Mouse (Mus musculus): ENCODE results near the gene Jag2.
A peak's percentile ranks its signal among the peaks of the same experiment; 100 is the strongest.

Gene Jag2

GRCm38 (mm10) chr12:112941156-112941775 is 11.7 kb upstream of the Jag2 start:
- DNase-seq, result peak in 1 of 2 experiments; percentile 63

DNA sequence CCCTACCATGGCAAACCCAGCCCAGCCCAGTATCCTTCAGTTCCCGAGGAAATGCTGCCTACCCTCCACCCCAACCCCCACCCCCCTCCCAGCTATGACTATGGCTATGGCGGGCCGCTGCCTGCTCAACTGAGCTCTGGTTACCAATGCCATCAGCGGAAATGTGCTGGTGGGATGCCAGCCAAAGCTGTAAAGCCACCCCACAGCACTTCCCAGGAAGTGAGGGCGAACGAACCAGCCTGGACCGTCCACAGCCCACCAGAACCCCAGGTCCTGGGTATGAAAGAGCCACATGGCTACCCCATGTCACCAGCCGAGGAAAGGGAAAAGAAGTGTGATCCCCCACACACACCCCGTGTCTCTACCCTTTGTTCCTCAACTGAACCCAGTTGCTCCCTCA is 11.1 kb upstream of the Jag2 start:
- peak in 1 of 2 experiments; percentile 21 for DNase-seq

GRCm38 (mm10) chr12:112940238-112940637 is 10.7 kb upstream of the Jag2 start:
- DNase-seq, result no peak

DNA sequence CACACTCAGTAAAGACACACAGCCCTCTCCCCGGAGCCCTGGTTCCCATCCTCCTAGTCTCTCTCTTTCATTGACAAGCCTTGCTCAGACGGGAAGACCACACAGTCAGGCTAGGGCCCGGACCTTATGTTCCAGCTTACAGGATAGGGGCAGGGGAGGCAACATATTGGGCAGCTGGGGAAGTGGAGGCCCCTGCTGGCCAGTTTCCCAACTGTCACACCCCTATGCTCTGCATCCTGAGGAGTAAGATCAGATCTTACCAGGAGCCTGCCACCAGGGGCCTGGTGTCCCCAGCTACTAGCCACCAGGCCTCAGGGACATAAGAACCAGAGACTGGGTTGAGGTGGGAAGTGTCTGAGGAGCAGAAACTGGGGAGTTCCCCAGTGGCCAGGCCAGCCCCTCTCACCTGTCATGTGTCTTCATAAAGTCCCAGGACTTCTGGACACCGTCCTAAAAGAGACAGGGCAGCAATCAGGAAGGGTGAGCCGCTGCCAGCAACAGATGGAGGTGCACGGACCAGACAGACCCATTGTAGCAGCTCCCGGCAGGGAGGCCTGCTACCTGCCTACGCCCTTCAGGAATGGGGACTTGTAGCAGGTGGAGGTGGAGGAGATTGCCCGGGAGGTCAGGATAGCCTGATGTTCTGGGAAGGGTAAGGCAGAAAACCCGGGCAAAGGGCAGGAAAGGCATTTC is 9.4 kb upstream of the Jag2 start:
- DNase-seq, result peak; percentile 67 to 78

DNA sequence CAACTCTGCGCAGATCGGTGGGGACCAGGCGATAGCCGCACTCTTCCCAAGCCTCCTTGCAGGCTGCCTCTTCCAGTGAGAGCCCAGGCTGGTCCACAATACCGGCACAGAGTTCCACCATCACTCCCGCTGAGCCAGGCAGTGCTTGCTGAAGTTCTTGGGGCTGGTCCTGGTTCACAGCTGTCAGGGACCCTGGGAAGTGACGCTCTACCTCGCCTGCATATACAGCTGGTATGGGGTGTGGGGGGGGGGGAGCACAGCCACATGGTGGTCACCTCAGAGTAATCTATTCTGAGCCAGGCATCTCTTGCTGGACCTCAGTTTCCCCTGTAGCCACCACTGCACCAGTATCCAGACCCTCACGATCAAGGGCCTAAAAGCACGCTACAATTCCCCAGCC is 8.8 kb upstream of the Jag2 start:
- no peak for DNase-seq

DNA sequence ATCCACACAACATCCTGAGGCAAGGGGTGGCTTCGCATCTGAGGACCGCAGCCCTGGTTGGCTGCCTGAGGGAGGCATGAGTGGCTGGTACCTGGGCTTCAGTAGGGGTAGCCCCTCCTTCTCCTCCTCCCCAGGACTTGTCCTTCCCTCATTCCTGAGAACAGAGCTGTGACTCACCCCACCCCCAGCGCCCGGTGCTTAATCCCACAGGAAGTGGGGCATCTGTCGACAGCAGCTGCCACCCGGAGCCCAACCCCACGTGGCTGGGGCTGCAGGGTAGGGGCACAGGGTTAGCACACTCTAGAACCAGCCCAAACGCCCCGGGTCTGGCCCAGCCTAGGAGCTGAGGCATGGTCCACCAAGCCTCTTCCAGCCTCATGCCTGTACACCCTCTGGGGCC is 8.3 kb upstream of the Jag2 start:
- DNase-seq, result peak in 1 of 2 experiments; percentile 46

GRCm38 (mm10) chr12:112932647-112933046 is 3.1 kb upstream of the Jag2 start:
- DNase-seq, result peak in 1 of 2 experiments; percentile 21

DNA sequence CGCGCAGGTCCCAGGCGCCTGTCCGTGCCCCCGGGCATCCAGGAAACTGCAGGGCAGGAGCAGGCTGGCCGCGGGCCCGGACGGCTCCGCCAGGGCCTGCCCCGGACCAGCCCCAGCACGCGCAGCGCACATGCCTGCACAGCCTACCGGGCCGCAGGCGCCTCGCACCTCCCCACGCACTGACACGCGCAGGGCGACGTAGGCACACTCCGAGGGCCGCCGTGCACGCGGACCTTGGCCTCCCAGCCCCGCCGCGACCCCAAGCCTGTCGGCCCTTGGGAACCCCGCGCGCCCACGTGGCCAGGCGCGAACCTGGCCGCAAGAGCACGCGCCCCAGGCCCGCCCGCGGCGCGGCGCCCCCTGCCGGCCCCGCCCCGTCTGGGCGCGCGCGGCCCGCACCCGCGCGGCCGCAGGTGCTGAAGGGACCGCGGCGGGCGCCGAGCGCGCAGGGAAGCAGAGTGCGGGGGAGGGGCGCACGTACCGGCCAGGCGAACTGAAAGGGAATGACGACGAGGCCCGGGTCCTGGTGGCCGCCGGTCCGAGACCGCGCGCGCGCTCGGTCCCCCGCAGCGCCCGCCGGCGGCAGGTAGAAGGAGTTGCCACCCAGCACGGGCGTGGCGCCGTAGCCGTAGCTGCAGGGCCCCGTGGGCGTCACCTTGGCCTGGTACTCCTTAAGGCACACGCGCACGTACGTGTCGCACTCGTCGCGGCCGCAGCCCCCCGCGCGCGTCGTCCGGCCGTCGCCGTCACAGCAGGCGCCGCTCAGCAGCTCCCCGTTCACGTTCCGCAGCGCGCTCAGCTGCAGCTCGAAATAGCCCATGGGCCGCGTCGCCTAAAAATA is 955 bp downstream of the Jag2 start:
- DNase-seq, result peak; percentile 52 to 65

GRCm38 (mm10) chr12:112927265-112927664 is 2.3 kb downstream of the Jag2 start:
- peak; percentile 39 to 54 for DNase-seq

GRCm38 (mm10) chr12:112925950-112926349 is 3.6 kb downstream of the Jag2 start:
- no peak for DNase-seq

GRCm38 (mm10) chr12:112922541-112922940 is 7.0 kb downstream of the Jag2 start:
- DNase-seq, result no peak

- DNase-seq, result no peak
Observed at GRCm38 (mm10) chr12:112921518-112921917, 8.1 kb downstream of the Jag2 start.

DNA sequence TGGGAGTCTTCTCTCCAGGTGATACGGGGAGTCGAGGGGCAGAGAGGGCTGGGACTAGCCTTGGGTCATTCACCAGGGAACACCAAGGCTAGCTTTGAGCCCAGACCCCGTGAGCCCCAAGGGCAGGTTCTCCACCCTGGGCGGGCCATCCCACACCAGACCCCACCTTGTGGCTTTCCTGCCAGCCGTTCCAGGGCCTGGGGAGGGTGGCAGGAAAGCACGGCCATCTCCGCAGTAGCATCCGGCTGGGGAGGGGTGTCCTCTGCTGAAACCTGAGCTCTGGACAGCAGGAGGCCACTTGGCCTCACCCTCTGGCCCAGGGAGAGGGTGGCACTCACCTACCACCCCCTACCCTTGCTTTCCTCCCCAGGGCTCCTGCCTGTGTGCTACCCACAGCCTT is 11.7 kb downstream of the Jag2 start:
- DNase-seq, result peak in 1 of 2 experiments; percentile 43

DNA sequence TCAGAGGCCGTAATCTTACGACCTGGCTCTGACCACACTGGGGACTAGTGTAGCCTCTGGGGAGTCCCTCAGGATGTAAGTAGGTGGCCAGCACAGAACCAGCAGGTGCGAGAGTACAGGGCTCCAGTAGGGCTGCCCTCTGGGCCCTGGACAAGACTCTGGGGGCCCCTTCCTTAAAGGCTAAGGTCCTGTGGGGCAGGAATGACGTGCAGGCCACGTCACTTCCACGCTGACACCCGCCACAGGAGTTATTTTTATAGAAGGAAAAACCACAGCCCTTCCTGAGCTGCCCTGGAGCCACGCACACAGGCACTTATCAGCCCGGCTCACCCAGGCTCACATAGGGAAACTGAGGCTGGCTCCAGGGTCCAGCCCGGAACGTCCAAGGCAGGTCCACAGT is 12.1 kb downstream of the Jag2 start:
- no peak for DNase-seq

GRCm38 (mm10) chr12:112916698-112917400 is 12.7 kb downstream of the Jag2 start:
- no peak for DNase-seq

GRCm38 (mm10) chr12:112915587-112915986 is 14.0 kb downstream of the Jag2 start:
- DNase-seq, result no peak

- peak; percentile 43 to 69 for DNase-seq
Observed at GRCm38 (mm10) chr12:112914527-112914926, 15.0 kb downstream of the Jag2 start.

DNA sequence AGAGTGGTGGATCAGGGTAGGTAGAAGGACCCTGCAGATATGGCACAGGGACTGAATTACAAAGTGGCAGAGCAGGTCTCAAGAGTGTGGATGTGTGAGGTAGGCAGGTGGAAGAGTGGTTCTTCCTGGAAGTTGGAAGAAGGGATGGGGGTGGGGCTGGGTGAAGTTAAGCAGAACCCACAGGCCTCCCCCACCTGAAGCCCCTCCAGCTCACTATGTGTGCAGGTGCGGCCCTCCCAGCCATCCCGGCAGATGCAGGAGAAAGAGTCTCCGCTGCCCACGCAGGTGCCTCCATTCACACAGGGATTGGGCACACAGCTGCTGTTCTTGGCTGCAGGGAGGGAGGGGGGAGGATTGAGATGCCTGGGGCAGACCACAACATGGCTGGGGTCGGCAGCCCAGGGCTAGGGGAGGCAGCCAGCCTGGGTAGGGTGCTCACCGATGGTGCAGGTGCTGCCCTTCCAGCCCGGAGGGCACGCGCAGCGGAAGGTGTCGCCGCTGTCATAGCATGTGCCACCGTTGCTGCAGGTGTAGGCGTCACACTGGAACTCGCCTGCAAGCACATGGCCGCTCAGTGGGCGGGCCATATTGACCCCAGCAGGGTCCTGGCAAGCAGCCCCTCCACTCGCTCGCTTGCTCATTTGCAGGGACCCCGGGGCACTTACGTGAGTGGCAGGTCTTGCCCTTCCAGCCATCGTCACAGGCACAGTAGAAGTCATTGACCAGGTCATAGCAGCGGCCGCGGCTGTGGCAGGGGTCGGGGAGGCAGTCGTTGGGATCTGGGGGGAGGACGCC is 16.4 kb downstream of the Jag2 start:
- no peak for DNase-seq

DNA sequence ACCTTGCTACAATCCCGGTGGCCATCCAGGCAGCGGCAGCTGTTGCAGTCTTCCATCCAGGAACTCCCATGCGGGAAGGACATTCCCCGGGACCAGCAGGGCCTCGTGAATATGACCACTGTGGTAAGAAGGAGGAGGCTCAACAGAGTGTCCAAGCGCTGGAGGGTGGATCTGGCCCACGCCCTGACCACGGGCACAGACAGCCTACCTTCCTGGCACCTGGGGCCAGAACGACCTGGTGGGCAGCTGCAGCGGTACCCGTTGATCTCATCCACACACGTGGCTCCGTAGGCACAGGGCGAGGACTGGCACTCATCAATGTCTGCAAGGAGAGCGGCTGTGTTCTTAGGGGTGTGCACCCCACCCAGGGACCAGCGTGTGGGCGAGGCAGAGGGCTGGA is 17.9 kb downstream of the Jag2 start:
- DNase-seq, result no peak

DNA sequence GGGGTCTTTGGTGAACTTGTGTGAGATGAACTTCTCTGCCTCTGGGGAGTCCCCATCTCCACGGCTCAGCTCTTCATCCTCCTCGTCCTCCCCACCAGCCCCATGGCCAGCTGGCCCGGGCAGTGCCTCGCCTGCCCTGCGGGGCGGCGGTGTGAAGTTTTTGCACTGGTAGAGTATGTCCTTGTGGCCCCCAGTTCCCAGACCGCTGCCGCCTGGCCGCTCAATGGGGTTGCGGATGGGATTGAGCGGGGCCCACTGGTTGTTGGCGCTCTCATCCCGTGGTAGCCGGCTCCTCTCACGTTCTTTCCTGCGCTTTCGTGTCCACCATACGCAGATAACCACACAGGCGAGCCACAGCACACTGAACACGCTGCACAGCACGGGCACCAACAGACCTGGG is 20.6 kb downstream of the Jag2 start:
- DNase-seq, result no peak

DNA sequence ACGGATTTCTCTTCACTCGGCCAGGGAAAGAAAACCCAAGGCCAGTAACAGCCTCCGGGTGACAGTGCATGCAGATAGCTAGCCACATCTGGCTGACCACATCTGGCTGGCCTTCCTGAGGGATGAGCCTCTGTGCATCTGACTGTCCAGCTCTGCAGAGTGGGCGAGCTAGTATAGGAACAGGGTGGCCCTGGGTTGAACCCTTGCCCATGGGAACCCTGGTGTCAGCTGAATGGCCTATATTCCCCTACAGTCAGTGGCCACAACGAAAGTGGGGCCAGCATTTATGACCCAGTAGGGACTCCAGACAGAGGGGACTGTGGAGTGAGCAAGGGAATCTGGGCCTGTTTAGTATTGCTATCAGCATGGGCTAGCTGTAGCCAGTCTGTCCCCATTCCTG is 24.6 kb downstream of the Jag2 start:
- DNase-seq, result no peak

DNA sequence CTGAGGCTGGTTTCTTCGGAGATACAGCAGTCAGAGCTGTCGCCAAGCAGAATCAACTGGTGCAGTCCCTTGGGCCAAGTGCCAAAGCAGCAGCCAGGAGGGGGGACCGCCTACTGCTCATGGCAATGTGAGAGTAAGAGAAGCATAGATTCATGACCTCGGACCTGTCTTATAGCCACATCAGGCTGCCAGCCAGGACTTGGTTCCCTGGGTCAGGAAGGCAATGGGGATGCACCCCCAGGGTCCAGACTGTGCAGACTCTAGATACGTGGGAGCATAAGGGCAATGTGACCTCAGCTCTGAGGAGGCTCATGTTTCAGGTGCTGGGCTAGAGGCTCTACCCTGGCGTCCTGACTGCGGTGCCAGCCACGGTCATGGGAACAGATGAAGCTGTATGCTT is 25.6 kb downstream of the Jag2 start:
- DNase-seq, result peak in 1 of 2 experiments; percentile 46
